Mouse (Mus musculus) MEL (cell line): ENCODE measurements around the gene Rps6ka3.

ENCODE experiments used
- CTCF ChIP-seq, 3 experiments: IDR thresholded peaks in 2 of 3; conservative IDR thresholded peaks in 1 of 3; 2 replicates each; pipeline ENCODE4 v1.5.1; 2011 to 2012; ENCODE audit warnings: low read length in 3 of 3, low read depth in 2 of 3, mild to moderate bottlenecking in 2 of 3, improper control_type of control experiment in 1 of 3, inconsistent platforms in 1 of 3, mixed read lengths in 1 of 3, moderate library complexity in 1 of 3; ENCODE audit not compliant: control insufficient read depth in 1 of 3, insufficient read depth in 1 of 3, poor library complexity in 1 of 3, severe bottlenecking in 1 of 3
- ELF1 ChIP-seq: IDR thresholded peaks from 2 replicates; pipeline ENCODE4 v1.6.1; 2014; ENCODE audit warnings: low read depth, mild to moderate bottlenecking, inconsistent platforms, low read length, improper control_type of control experiment, moderate library complexity
- EP300 ChIP-seq, 2 experiments: IDR thresholded peaks; 2 replicates each; pipeline ENCODE4 v1.6.1; 2011; ENCODE audit warnings: improper control_type of control experiment in 2 of 2, low read length in 2 of 2, low read depth in 1 of 2, mild to moderate bottlenecking in 1 of 2
- MEF2A ChIP-seq: IDR thresholded peaks from 2 replicates; pipeline ENCODE4 v1.6.1; 2014; ENCODE audit warnings: low read depth, mild to moderate bottlenecking, inconsistent platforms, low read length, improper control_type of control experiment; ENCODE audit not compliant: poor library complexity, insufficient replicate concordance, severe bottlenecking; ENCODE audit errors: extremely low read depth
- POLR2A ChIP-seq, 2 experiments: IDR thresholded peaks; 2 replicates each; pipeline ENCODE4 v1.6.1; 2011 to 2012; ENCODE audit warnings: low read length in 2 of 2, mild to moderate bottlenecking in 2 of 2, control low read depth in 1 of 2, improper control_type of control experiment in 1 of 2, low read depth in 1 of 2, moderate library complexity in 1 of 2; ENCODE audit not compliant: control insufficient read depth in 1 of 2, insufficient read depth in 1 of 2, poor library complexity in 1 of 2
- SIN3A ChIP-seq: IDR thresholded peaks from 2 replicates; pipeline ENCODE4 v1.6.1; 2012; ENCODE audit warnings: low read length, improper control_type of control experiment, inconsistent platforms
- TAL1 ChIP-seq: IDR thresholded peaks from 2 replicates; pipeline ENCODE4 v1.6.1; 2012; ENCODE audit warnings: mild to moderate bottlenecking, inconsistent platforms, low read length, moderate library complexity, mixed read lengths
- TBP ChIP-seq: IDR thresholded peaks from 2 replicates; pipeline ENCODE4 v1.8.0; 2011; ENCODE audit warnings: low read depth, low read length, improper control_type of control experiment
- TCF12 ChIP-seq: IDR thresholded peaks from 2 replicates; pipeline ENCODE4 v1.6.1; 2014; ENCODE audit warnings: low read depth, mild to moderate bottlenecking, inconsistent platforms, low read length, improper control_type of control experiment, moderate library complexity
- UBTF ChIP-seq: IDR thresholded peaks from 2 replicates; pipeline ENCODE4 v1.6.1; 2012; ENCODE audit warnings: low read depth, mild to moderate bottlenecking, inconsistent platforms, low read length, improper control_type of control experiment, moderate library complexity, borderline replicate concordance; ENCODE audit not compliant: insufficient read depth
- USF1 ChIP-seq: IDR thresholded peaks from 2 replicates; pipeline ENCODE4 v1.6.1; 2014; ENCODE audit warnings: low read depth, mild to moderate bottlenecking, inconsistent platforms, low read length, improper control_type of control experiment, moderate library complexity
- ZC3H11A ChIP-seq: IDR thresholded peaks from 2 replicates; pipeline ENCODE4 v1.6.1; 2012; ENCODE audit warnings: low read depth, mild to moderate bottlenecking, inconsistent platforms, low read length, improper control_type of control experiment
- ZKSCAN1 ChIP-seq: IDR thresholded peaks from 2 replicates; pipeline ENCODE4 v1.6.1; 2012; ENCODE audit warnings: low read depth, mild to moderate bottlenecking, inconsistent platforms, low read length, improper control_type of control experiment, moderate library complexity
- ZNF384 ChIP-seq: IDR thresholded peaks from 2 replicates; pipeline ENCODE4 v1.6.1; 2012; ENCODE audit warnings: low read depth, mild to moderate bottlenecking, inconsistent platforms, low read length, improper control_type of control experiment

DNA sequence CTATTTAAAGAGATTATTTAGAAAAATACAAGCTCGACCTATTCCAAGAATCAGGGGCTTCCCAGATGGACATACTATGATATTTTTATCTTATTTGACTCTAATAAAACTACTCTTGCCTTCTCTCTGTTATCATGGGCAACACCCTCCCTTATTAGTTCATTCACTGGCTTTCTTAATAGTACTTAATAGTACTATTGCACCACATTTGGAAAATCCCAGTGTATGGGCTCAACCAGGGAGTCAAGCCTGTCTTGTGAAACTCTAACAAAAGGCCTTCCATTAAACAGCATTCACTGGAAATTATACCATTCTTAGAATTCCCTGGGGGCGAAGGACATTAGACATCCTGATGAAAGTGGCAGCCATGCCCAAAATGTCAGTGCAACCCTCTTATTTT lies 38.5 kb upstream of the Rps6ka3 start:
- no peak for TF ChIP-seq ZKSCAN1
- TF ChIP-seq TCF12 = no peak
- TF ChIP-seq POLR2A (IDR thresholded peaks at IDR 0.05; ENCODE audit: control insufficient read depth in 1 of 2, insufficient read depth in 1 of 2, low read depth in 1 of 2, low read length in 2 of 2, poor library complexity in 1 of 2) = no peak
- no peak for TF ChIP-seq ZC3H11A
- no peak for TF ChIP-seq ZNF384
- no peak for TF ChIP-seq CTCF (IDR thresholded peaks at IDR 0.05 in 2 of 3, conservative IDR thresholded peaks at IDR 0.05 in 1 of 3; ENCODE audit: control insufficient read depth in 1 of 3, insufficient read depth in 1 of 3, low read depth in 2 of 3, low read length in 3 of 3, poor library complexity in 1 of 3, severe bottlenecking in 1 of 3)
- TF ChIP-seq USF1 = no peak
- no peak for TF ChIP-seq TAL1
- TF ChIP-seq TBP = no peak
- no peak for TF ChIP-seq ELF1
- no peak for TF ChIP-seq SIN3A
- no peak for TF ChIP-seq EP300 (IDR thresholded peaks at IDR 0.05; ENCODE audit: low read depth in 1 of 2, low read length in 2 of 2)
- no peak for TF ChIP-seq MEF2A
- no peak for TF ChIP-seq UBTF
